Mouse (Mus musculus): ENCODE measurements around the gene Tnr.
"Not testable (repeated sequence)": the region's sequence is repeated elsewhere in the genome, so short reads cannot be mapped to it uniquely, and the experiment has no call there.

Gene Tnr

GRCm38 (mm10) chr1:159938449-159938848, 414.9 kb downstream of the Tnr start:
- no peak for DNase-seq (ENCODE audit: low spot score in 2 of 2)

- DNase-seq (ENCODE audit: low spot score in 2 of 2) = peak; percentile 16 to 27
Measured at GRCm38 (mm10) chr1:159939335-159939734, 415.8 kb downstream of the Tnr start.

- peak; percentile 28 to 35 for DNase-seq (ENCODE audit: low spot score in 2 of 2)
Measured at GRCm38 (mm10) chr1:159953526-159953925, 430.0 kb downstream of the Tnr start.

GRCm38 (mm10) chr1:159963351-159963750, 439.8 kb downstream of the Tnr start:
- peak; percentile 52 to 53 for DNase-seq (ENCODE audit: low spot score in 2 of 2)

GRCm38 (mm10) chr1:159966286-159966685, 442.7 kb downstream of the Tnr start:
- not testable (repeated sequence) for DNase-seq (ENCODE audit: low spot score in 2 of 2)

- DNase-seq (ENCODE audit: low spot score in 2 of 2) = no peak
Measured at GRCm38 (mm10) chr1:159968395-159968794, 444.8 kb downstream of the Tnr start.

GRCm38 (mm10) chr1:159977786-159978185, 454.2 kb downstream of the Tnr start:
- no peak for DNase-seq (ENCODE audit: low spot score in 2 of 2)

GRCm38 (mm10) chr1:159979096-159979495, 455.5 kb downstream of the Tnr start:
- no peak for DNase-seq (ENCODE audit: low spot score in 2 of 2)

- DNase-seq (ENCODE audit: low spot score in 2 of 2) = no peak
Measured at GRCm38 (mm10) chr1:159980355-159980754, 456.8 kb downstream of the Tnr start.
